Mouse (Mus musculus) erythroblast, embryonic 14.5 days (primary cell): ENCODE data around the gene Susd2.

Experiments used
- GATA1 ChIP-seq: IDR thresholded peaks from 2 replicates; pipeline ENCODE4 v1.6.1; 2012; ENCODE audit warnings: low read length, inconsistent platforms, mixed read lengths
- TAL1 ChIP-seq: IDR thresholded peaks from 3 replicates; pipeline ENCODE4 v1.6.1; 2012; ENCODE audit warnings: low read length, inconsistent platforms, mixed read lengths

- TF ChIP-seq TAL1 (no peak), GATA1 (no peak)
Observed at GRCm38 (mm10) chr10:75664673-75665270, 21.0 kb upstream of the Susd2 start.
